Mouse (Mus musculus) right cerebral cortex, postnatal 4 days (tissue): ENCODE measurements around the gene Trib2.

Source experiments
- DNase-seq: peaks from one replicate; pipeline ENCODE4 v3.0.0-alpha.2; 2022

Trib2 gene

GRCm38 (mm10) chr12:15816740-15817178 lies at the start of gene Trib2:
Gene Trib2 (minus strand): TSS chr12:15816922.
- DNase-seq, result peak; percentile 90

- DNase-seq, result no peak
Observed at GRCm38 (mm10) chr12:15858005-15858404, 41.3 kb upstream of the Trib2 start.

- no peak for DNase-seq
Observed at GRCm38 (mm10) chr12:15855891-15856290, 39.2 kb upstream of the Trib2 start.

- no peak for DNase-seq
Observed at GRCm38 (mm10) chr12:15852781-15853180, 36.1 kb upstream of the Trib2 start.

GRCm38 (mm10) chr12:15852031-15852430 lies 35.3 kb upstream of the Trib2 start:
- DNase-seq, result no peak

- DNase-seq, result no peak
Observed at GRCm38 (mm10) chr12:15850441-15850895, 33.7 kb upstream of the Trib2 start.

GRCm38 (mm10) chr12:15849861-15850294 lies 33.2 kb upstream of the Trib2 start:
- no peak for DNase-seq

GRCm38 (mm10) chr12:15848391-15848790 lies 31.7 kb upstream of the Trib2 start:
- no peak for DNase-seq

- no peak for DNase-seq
Observed at GRCm38 (mm10) chr12:15844701-15845100, 28.0 kb upstream of the Trib2 start.

GRCm38 (mm10) chr12:15840864-15841557 lies 24.3 kb upstream of the Trib2 start:
- DNase-seq, result no peak

GRCm38 (mm10) chr12:15838201-15838600 lies 21.5 kb upstream of the Trib2 start:
- DNase-seq, result no peak

- DNase-seq, result no peak
Observed at GRCm38 (mm10) chr12:15837566-15837965, 20.8 kb upstream of the Trib2 start.

GRCm38 (mm10) chr12:15832674-15833052 lies 15.9 kb upstream of the Trib2 start:
- no peak for DNase-seq

GRCm38 (mm10) chr12:15831941-15832673 lies 15.4 kb upstream of the Trib2 start:
- DNase-seq, result no peak

GRCm38 (mm10) chr12:15830750-15831149 lies 14.0 kb upstream of the Trib2 start:
- DNase-seq, result no peak

- DNase-seq, result no peak
Observed at GRCm38 (mm10) chr12:15828815-15829398, 12.2 kb upstream of the Trib2 start.

GRCm38 (mm10) chr12:15821019-15821418 lies 4.3 kb upstream of the Trib2 start:
- no peak for DNase-seq

GRCm38 (mm10) chr12:15817365-15817764 lies 643 bp upstream of the Trib2 start:
- no peak for DNase-seq

- DNase-seq, result peak; percentile 57
Observed at GRCm38 (mm10) chr12:15816254-15816605, 492 bp downstream of the Trib2 start.

GRCm38 (mm10) chr12:15815576-15816253 lies 1.0 kb downstream of the Trib2 start:
- DNase-seq, result peak; percentile 73

- peak; percentile 52 for DNase-seq
Observed at GRCm38 (mm10) chr12:15815170-15815575, 1.5 kb downstream of the Trib2 start.

GRCm38 (mm10) chr12:15814249-15815081 lies 2.3 kb downstream of the Trib2 start:
- peak; percentile 41 for DNase-seq
